Mouse (Mus musculus): Measurements from ENCODE around the gene Scn11a. TPM values are rescaled to one million over a fixed set of nuclear protein-coding genes. Genes with fewer than 3 reads are reported as not detected.

Gene Scn11a
- total RNA-seq (2015), result not detected in 2 replicates
- total RNA-seq (2017), result not detected in 2 replicates

GRCm38 (mm10) chr9:119825297-119825696, at the start of gene Scn11a:
Gene Scn11a (minus strand): TSS chr9:119825456.
- no peak for ATAC-seq (ENCODE audit: poor library complexity, severe bottlenecking)

GRCm38 (mm10) chr9:119854170-119854569, 28.9 kb upstream of the Scn11a start:
- no peak for ATAC-seq (ENCODE audit: poor library complexity, severe bottlenecking)

GRCm38 (mm10) chr9:119853071-119853846, 28.0 kb upstream of the Scn11a start:
- ATAC-seq (ENCODE audit: poor library complexity, severe bottlenecking), result no peak

GRCm38 (mm10) chr9:119852347-119853030, 27.2 kb upstream of the Scn11a start:
- no peak for ATAC-seq (ENCODE audit: poor library complexity, severe bottlenecking)

GRCm38 (mm10) chr9:119849214-119849613, 24.0 kb upstream of the Scn11a start:
- ATAC-seq (ENCODE audit: poor library complexity, severe bottlenecking), result no peak

DNA sequence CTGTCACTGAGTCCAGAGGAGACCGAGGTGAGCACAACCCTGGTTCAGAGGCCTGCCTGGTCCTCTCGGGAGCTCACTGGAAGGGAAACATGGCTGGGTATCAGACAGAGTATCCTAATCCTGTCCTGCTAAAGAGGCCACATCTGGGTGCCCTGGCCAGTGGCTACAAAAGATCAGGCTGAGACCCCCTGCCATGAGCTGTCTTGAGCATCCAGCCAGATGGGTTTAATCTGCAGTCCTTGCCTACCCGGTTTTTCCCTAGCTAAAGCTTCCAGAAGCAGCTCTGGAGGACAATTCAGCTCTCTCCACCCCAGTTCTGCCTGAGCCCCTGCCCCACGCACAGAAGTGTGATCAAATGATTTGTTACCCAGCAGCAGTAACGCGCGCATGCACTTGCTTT, 23.4 kb upstream of the Scn11a start:
- no peak for ATAC-seq (ENCODE audit: poor library complexity, severe bottlenecking)

GRCm38 (mm10) chr9:119847187-119847586, 21.9 kb upstream of the Scn11a start:
- no peak for ATAC-seq (ENCODE audit: poor library complexity, severe bottlenecking)

DNA sequence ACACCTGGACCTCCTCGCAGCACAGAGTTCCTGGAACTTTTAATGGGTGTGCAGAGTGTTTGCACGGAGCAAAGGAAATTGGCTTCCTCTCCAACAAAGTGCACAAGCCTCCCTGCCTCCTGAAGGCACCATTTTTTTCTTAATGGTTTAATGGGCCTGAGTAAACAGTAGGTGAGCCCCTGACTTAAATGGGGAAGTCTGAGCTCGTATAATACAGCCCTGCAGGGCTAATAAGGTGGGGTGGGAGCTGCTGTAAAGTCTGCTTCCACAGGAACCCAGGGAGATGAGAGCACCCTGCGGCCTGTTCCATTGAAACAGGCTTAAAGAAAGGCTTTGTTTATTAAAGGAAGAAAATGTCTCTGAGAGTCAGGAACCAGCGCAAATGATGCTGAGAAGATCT, 19.5 kb upstream of the Scn11a start:
- no peak for ATAC-seq (ENCODE audit: poor library complexity, severe bottlenecking)

GRCm38 (mm10) chr9:119843549-119843948, 18.3 kb upstream of the Scn11a start:
- ATAC-seq (ENCODE audit: poor library complexity, severe bottlenecking), result peak; percentile 38; the same call in 1 of the 2 replicates

DNA sequence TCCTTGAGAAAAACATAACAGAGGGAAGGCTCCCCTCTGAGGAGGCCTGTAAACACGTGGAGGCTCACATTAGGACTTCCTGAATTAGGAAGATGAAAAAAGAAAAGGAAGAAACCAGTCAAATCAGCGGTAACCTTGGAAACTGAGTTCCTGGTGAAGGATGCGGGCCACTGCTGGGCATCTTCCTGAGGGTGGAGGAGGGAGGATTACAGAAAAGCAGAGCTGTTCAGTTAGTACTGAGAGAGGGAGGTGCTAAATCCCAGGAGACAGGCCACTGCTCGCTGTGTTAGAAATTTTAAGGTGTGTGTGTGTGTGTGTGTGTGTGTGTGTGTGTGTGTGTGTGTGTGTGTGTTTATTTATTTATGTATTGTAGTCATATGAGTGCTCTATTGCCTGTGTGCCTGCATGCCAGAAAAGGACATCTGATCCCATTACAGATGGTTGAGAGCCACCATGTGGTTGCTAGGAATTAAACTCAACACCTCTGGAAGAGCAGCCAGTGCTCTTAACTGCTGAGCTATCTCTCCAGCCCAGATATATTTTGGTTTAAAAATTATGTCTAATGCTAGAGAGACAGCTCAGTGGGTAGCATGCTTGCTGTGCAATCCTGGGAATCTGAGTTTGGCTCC, 17.4 kb upstream of the Scn11a start:
- no peak for ATAC-seq (ENCODE audit: poor library complexity, severe bottlenecking)

DNA sequence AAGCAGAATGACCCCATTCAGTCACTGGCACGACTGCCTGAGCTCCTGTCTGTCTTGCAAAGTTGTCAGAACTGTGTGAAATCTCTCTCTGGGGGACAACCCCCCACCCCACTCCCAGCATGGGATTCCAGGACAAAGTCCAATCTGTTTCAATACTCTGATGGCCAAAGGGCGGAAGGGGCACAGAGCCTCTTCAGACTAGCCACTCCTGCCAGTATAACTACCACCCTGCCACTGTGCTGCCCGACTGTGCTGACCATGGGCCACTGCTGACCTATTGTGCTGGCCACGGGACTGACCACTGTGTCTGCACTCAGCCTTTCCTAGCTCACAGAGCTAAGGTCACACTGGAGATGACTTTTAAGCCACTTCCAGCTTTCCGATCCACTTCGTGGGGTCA, 16.8 kb upstream of the Scn11a start:
- ATAC-seq (ENCODE audit: poor library complexity, severe bottlenecking), result no peak

DNA sequence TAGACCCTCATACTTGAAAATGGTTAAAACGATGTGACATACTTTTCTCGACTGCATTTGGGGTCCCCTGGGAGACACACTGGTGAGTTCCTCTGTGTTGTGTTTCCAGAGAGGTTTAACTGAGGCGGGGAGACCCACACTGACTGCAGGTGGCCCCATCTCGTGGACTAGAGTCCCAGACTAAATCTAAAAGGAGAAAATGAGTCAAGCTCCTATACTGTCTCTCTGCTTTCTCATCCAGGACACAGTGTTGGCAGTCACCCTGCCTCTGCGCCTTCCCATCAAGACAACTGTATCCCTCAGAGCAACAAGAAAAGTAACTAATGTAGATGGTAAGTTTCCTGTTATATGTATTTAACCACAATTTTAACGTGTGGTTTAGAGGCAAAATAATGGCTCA, 15.9 kb upstream of the Scn11a start:
- no peak for ATAC-seq (ENCODE audit: poor library complexity, severe bottlenecking)

- no peak for ATAC-seq (ENCODE audit: poor library complexity, severe bottlenecking)
These were observed 10.4 kb upstream of the Scn11a start for GRCm38 (mm10) chr9:119835581-119836125.

GRCm38 (mm10) chr9:119831001-119831400, 5.7 kb upstream of the Scn11a start:
- no peak for ATAC-seq (ENCODE audit: poor library complexity, severe bottlenecking)

- no peak for ATAC-seq (ENCODE audit: poor library complexity, severe bottlenecking)
These were observed 1.5 kb downstream of the Scn11a start for GRCm38 (mm10) chr9:119823722-119824121.

DNA sequence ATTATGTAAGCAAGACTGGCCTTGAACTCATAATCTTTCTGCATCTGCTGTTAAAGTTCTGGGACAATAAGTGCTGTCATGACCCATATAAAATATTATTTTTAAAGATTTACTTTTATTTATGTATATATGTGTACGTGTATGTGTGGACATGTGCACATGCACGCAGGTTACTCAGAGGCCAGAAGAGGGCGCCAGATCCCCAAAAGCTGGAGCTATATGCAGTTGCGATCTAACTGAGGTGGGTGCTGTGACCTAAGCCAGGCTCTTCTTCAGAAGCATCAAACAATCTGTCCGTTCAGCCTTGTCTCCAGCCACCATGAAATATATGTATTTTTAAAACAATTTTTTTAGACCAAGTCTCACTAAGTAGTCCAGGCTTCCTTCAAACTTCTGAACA, 11.6 kb downstream of the Scn11a start:
- no peak for ATAC-seq (ENCODE audit: poor library complexity, severe bottlenecking)

- no peak for ATAC-seq (ENCODE audit: poor library complexity, severe bottlenecking)
These were observed 18.8 kb downstream of the Scn11a start for GRCm38 (mm10) chr9:119806491-119806890.

DNA sequence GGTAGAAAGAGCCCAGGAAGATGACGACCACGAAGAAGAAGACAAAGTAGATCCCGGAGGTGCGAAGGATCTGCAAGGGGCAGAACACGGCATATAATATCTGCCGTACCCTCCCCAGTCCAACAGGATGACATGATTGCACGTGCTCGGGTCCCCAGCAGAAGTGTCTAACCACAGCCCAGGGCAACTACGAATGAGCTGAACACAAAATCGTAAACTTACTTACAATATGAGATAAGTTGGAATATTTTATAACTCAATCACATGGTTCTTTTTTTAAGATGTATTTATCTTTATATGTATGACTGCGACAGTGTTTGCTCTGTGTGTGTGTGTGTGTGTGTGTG, 20.8 kb downstream of the Scn11a start:
- no peak for ATAC-seq (ENCODE audit: poor library complexity, severe bottlenecking)

GRCm38 (mm10) chr9:119803845-119804500, 21.3 kb downstream of the Scn11a start:
- ATAC-seq (ENCODE audit: poor library complexity, severe bottlenecking), result no peak

DNA sequence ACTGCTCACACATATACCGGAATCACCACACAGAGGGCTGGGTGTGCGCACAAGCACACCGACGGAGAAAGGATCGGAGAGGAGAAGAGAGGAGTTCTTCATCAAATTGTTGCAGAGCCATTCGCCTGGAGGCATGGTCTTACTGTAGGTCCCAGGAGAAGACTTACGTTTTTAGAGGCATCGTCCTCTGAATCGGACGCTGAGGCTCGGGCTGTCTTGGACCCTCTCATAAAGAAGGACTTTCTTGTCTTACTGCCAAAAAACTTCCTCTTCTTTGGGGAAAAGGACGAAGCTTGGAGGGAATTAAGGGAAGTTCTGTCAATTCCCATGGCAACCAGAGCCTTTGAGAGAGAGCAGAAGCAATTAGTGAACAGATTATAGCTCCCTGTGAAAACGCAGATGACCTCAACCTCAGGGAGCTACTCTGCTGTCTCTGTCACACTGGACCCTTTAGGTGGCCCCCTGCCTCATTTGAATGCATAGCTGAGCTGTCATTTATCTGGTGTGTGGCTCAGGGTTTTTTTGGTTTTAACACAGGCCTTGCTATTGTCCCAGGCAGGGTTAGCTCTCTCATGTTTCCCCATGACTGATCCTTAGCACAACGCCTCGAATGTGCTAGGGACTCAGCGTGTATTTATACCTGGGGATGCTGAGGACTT, 22.0 kb downstream of the Scn11a start:
- no peak for ATAC-seq (ENCODE audit: poor library complexity, severe bottlenecking)

- no peak for ATAC-seq (ENCODE audit: poor library complexity, severe bottlenecking)
These were observed 23.8 kb downstream of the Scn11a start for GRCm38 (mm10) chr9:119801460-119801859.
